Comparison of ENCODE assay signal across 8 mouse cellular contexts in the genomic region with DNA sequence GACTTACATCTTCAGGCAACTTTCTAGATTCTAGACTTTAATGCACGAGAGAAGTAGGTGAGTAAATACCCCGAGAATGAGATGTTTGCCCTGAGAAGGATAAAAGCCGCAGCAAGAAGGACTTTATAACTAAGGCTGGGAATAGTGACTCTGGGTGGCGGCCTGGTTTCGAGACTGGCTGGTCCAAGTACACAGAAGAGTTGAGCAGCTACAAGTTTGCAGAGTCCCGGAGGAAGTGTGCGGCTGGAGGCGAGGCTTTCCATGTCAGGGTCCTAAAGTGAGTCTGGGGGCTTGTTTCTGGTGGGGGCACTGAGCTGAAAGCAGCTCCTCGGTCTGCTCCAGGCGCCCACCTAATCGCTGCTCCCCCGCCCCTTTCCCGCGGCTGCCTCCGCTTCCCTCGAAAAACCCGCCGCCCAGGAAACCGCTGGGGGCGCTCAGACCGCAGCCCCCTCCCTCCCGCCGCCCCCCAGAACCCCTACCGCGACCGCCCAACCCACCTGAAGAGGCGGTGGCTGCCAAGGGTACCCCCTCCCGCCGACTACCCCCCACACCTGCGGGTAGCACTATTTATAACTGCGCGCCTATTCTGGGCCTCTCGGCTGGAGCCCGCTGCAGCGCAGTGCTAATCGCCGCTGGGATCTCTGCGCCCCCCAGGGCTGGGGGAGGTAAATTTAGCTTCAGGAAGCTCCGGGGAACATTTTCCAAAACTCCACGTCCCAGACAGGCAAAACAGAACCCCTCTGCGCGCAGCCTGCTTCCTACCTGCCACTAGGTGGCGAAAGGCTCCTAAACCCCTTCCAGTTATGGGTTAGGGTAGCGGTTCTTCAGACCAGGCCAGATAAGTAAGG. TPM values are rescaled to one million over a fixed set of nuclear protein-coding genes. Genes with fewer than 3 reads are reported as not detected.
DNase-seq lines count a peak whose midpoint lies in the region; ATAC-seq and TF ChIP-seq lines count a peak whose summit lies in the region.

No protein-coding gene starts in this region.

- DNase-seq in layer of hippocampus, adult 11-12 months (ENCODE audit: low spot score), result peak; percentile 67
- DNase-seq in layer of hippocampus, postnatal 36 days, result no peak
- DNase-seq in c-Kit-positive CD71-positive TER-119-positive erythroid progenitor cells, embryonic 14.5 days (ENCODE audit: low spot score), result peak; percentile 52
- peak; percentile 83 for DNase-seq in forebrain, embryonic 14.5 days (ENCODE audit: low spot score)
- peak; percentile 76 for DNase-seq in liver
- peak; percentile 72 for DNase-seq in midbrain, postnatal 0 days (ENCODE audit: low spot score)
- DNase-seq in thymus, postnatal 0 days (ENCODE audit: low spot score), result peak; percentile 77

- no peak for ATAC-seq in forebrain, embryonic 14.5 days
- ATAC-seq in hindbrain, embryonic 12.5 days (ENCODE audit: low FRiP score), result no peak
- ATAC-seq in midbrain, postnatal 0 days (ENCODE audit: low FRiP score), result no peak

- WGBS in forebrain, embryonic 14.5 days, result 1% methylated on average over 44 of the region's 44 CpGs
- under 1% methylated on average over 43 of the region's 44 CpGs for WGBS in hindbrain, embryonic 12.5 days
- 1% methylated on average over 30 of the region's 44 CpGs for WGBS in midbrain, postnatal 0 days

- peak overlapping the region; percentile 61 for H3K9ac ChIP-seq in forebrain, embryonic 14.5 days (ENCODE audit: low read length)
- peak overlapping the region; percentile 56 for H3K9ac ChIP-seq in hindbrain, embryonic 12.5 days
- no peak overlapping the region for H3K9ac ChIP-seq in midbrain, postnatal 0 days (replicated peaks; ENCODE audit: low read length, poor library complexity, severe bottlenecking)

- peak; percentile 85 for TF ChIP-seq CTCF in midbrain, postnatal 0 days (IDR thresholded peaks at IDR 0.05)

- peaks cover under 1% of the 10 kb centered on the region; the same call in 1 of the 2 replicates for H3K36me3 ChIP-seq in forebrain, embryonic 14.5 days (ENCODE audit: control insufficient read depth, insufficient read depth, low read length)
- no peaks in the 10 kb centered on the region for H3K36me3 ChIP-seq in hindbrain, embryonic 12.5 days
- H3K36me3 ChIP-seq in midbrain, postnatal 0 days (ENCODE audit: insufficient read depth, low read length), result no peaks in the 10 kb centered on the region

- H3K9me3 ChIP-seq in forebrain, embryonic 14.5 days (replicated peaks; ENCODE audit: control insufficient read depth, low read length), result no peaks in the 10 kb centered on the region
- H3K9me3 ChIP-seq in hindbrain, embryonic 12.5 days (replicated peaks), result no peaks in the 10 kb centered on the region
- H3K9me3 ChIP-seq in midbrain, postnatal 0 days (ENCODE audit: low read length), result no peaks in the 10 kb centered on the region

- peaks cover 38% of the 10 kb centered on the region for H3K4me1 ChIP-seq in forebrain, embryonic 14.5 days (ENCODE audit: control insufficient read depth, insufficient read depth, low read length)
- peaks cover 53% of the 10 kb centered on the region for H3K4me1 ChIP-seq in hindbrain, embryonic 12.5 days
- peaks cover 17% of the 10 kb centered on the region for H3K4me1 ChIP-seq in midbrain, postnatal 0 days (ENCODE audit: insufficient read depth, low read length)

- H3K27ac ChIP-seq in forebrain, embryonic 14.5 days (ENCODE audit: low read depth, low read length), result no peak overlapping the region
- no peak overlapping the region for H3K27ac ChIP-seq in hindbrain, embryonic 12.5 days
- H3K27ac ChIP-seq in midbrain, postnatal 0 days (ENCODE audit: low read depth, low read length), result no peak overlapping the region

- peaks cover 18% of the 10 kb centered on the region for H3K27me3 ChIP-seq in forebrain, embryonic 14.5 days (replicated peaks; ENCODE audit: control insufficient read depth, insufficient read depth, low read length)
- peaks cover 33% of the 10 kb centered on the region for H3K27me3 ChIP-seq in hindbrain, embryonic 12.5 days
- H3K27me3 ChIP-seq in midbrain, postnatal 0 days (ENCODE audit: insufficient read depth, low read length), result peaks cover 14% of the 10 kb centered on the region; the same call in 1 of the 2 replicates

- peak overlapping the region; percentile 37 for H3K4me3 ChIP-seq in forebrain, embryonic 14.5 days (ENCODE audit: low read depth, low read length)
- peak overlapping the region; percentile 55 for H3K4me3 ChIP-seq in hindbrain, embryonic 12.5 days
- H3K4me3 ChIP-seq in midbrain, postnatal 0 days (ENCODE audit: low read depth, low read length), result peak overlapping the region; percentile 38

- peak overlapping the region; percentile 99 for H3K4me2 ChIP-seq in forebrain, embryonic 14.5 days (ENCODE audit: low read length)
- peak overlapping the region; percentile 100 for H3K4me2 ChIP-seq in hindbrain, embryonic 12.5 days (replicated peaks)
- H3K4me2 ChIP-seq in midbrain, postnatal 0 days (ENCODE audit: low read depth, low read length, poor library complexity, severe bottlenecking), result peak overlapping the region; percentile 100

RNA-seq across cellular contexts. Expression of a gene that starts 1.5 kb away (rescaled TPM):
- 10 to 100 TPM; 15.1 to 16.1 TPM for total RNA-seq in layer of hippocampus, postnatal 36 days (2021)
- polyA plus RNA-seq in forebrain, embryonic 14.5 days (2014; fragmentation: Nextera tagmentation; extraction: Ambion mirVana), result 0.28 and 0.41 TPM in 2 replicates
- polyA plus RNA-seq in hindbrain, embryonic 12.5 days (2016; fragmentation: Nextera tagmentation; extraction: Ambion mirVana), result 0.74 and 0.80 TPM in 2 replicates
- total RNA-seq in midbrain, postnatal 0 days (2014; rRNA removed), result 2.2 and 4.4 TPM in 2 replicates
- 0.53 and 0.88 TPM in 2 replicates for polyA plus RNA-seq in midbrain, postnatal 0 days (2015; fragmentation: Nextera tagmentation; extraction: Ambion mirVana)
- polyA plus RNA-seq in thymus, postnatal 0 days (2015; fragmentation: Nextera tagmentation; extraction: Ambion mirVana), result 4.1 and 4.6 TPM in 2 replicates

RNA-seq across cellular contexts. Expression of a gene that starts 6.6 kb away (rescaled TPM):
- total RNA-seq in layer of hippocampus, postnatal 36 days (2021), result 1 to 10 TPM; 4.6 to 6.3 TPM
- not detected in 2 replicates for polyA plus RNA-seq in forebrain, embryonic 14.5 days (2014; fragmentation: Nextera tagmentation; extraction: Ambion mirVana)
- 1.0 and 1.5 TPM in 2 replicates for polyA plus RNA-seq in hindbrain, embryonic 12.5 days (2016; fragmentation: Nextera tagmentation; extraction: Ambion mirVana)
- 1.8 and 2.3 TPM in 2 replicates for total RNA-seq in midbrain, postnatal 0 days (2014; rRNA removed)
- 0.27 TPM in 1 of 2 replicates, not detected in the other for polyA plus RNA-seq in midbrain, postnatal 0 days (2015; fragmentation: Nextera tagmentation; extraction: Ambion mirVana)
- not detected in 2 replicates for polyA plus RNA-seq in thymus, postnatal 0 days (2015; fragmentation: Nextera tagmentation; extraction: Ambion mirVana)

RNA-seq across cellular contexts. Expression of a gene that starts 15.6 kb away (rescaled TPM):
- 10 to 100 TPM; 35.8 to 39.2 TPM for total RNA-seq in layer of hippocampus, postnatal 36 days (2021)
- 34.9 and 41.0 TPM in 2 replicates for polyA plus RNA-seq in forebrain, embryonic 14.5 days (2014; fragmentation: Nextera tagmentation; extraction: Ambion mirVana)
- 36.1 and 36.9 TPM in 2 replicates for polyA plus RNA-seq in hindbrain, embryonic 12.5 days (2016; fragmentation: Nextera tagmentation; extraction: Ambion mirVana)
- total RNA-seq in midbrain, postnatal 0 days (2014; rRNA removed), result 32.0 and 34.1 TPM in 2 replicates
- 26.0 and 29.3 TPM in 2 replicates for polyA plus RNA-seq in midbrain, postnatal 0 days (2015; fragmentation: Nextera tagmentation; extraction: Ambion mirVana)
- 29.5 and 32.6 TPM in 2 replicates for polyA plus RNA-seq in thymus, postnatal 0 days (2015; fragmentation: Nextera tagmentation; extraction: Ambion mirVana)

RNA-seq across cellular contexts. Expression of a gene that starts 22.2 kb away (rescaled TPM):
- 1 to 10 TPM; 3.1 TPM for total RNA-seq in layer of hippocampus, postnatal 36 days (2021)
- 200 and 269 TPM in 2 replicates for polyA plus RNA-seq in forebrain, embryonic 14.5 days (2014; fragmentation: Nextera tagmentation; extraction: Ambion mirVana)
- 249 and 274 TPM in 2 replicates for polyA plus RNA-seq in hindbrain, embryonic 12.5 days (2016; fragmentation: Nextera tagmentation; extraction: Ambion mirVana)
- 22.4 and 29.2 TPM in 2 replicates for total RNA-seq in midbrain, postnatal 0 days (2014; rRNA removed)
- polyA plus RNA-seq in midbrain, postnatal 0 days (2015; fragmentation: Nextera tagmentation; extraction: Ambion mirVana), result 68.6 and 69.6 TPM in 2 replicates
- 466 and 485 TPM in 2 replicates for polyA plus RNA-seq in thymus, postnatal 0 days (2015; fragmentation: Nextera tagmentation; extraction: Ambion mirVana)

RNA-seq across cellular contexts. Expression of a gene that starts 22.2 kb away (rescaled TPM):
- total RNA-seq in layer of hippocampus, postnatal 36 days (2021), result 10 to 100 TPM; 12.1 to 12.4 TPM
- polyA plus RNA-seq in forebrain, embryonic 14.5 days (2014; fragmentation: Nextera tagmentation; extraction: Ambion mirVana), result 9.9 and 11.8 TPM in 2 replicates
- polyA plus RNA-seq in hindbrain, embryonic 12.5 days (2016; fragmentation: Nextera tagmentation; extraction: Ambion mirVana), result 54.8 and 61.2 TPM in 2 replicates
- 21.7 and 24.9 TPM in 2 replicates for total RNA-seq in midbrain, postnatal 0 days (2014; rRNA removed)
- polyA plus RNA-seq in midbrain, postnatal 0 days (2015; fragmentation: Nextera tagmentation; extraction: Ambion mirVana), result 11.0 and 12.7 TPM in 2 replicates
- 37.2 and 44.7 TPM in 2 replicates for polyA plus RNA-seq in thymus, postnatal 0 days (2015; fragmentation: Nextera tagmentation; extraction: Ambion mirVana)

Comparison
In these comparisons a context has a peak if more than half of its experiments do, and no peak if none do; other contexts are left out.
1. DNase-seq: peak in layer of hippocampus, adult 11-12 months (single experiment), c-Kit-positive CD71-positive TER-119-positive erythroid progenitor cells, embryonic 14.5 days (single experiment), forebrain, embryonic 14.5 days (single experiment), liver (single experiment), midbrain, postnatal 0 days (single experiment) and thymus, postnatal 0 days (single experiment); none in layer of hippocampus, postnatal 36 days (0 of 2).
2. Peak in every context shown above with its lines, with median percentiles within 50 percentile points of each other: H3K4me2 ChIP-seq and H3K4me3 ChIP-seq.